Mouse (Mus musculus) T-helper 17 cell (primary cell): ENCODE data around the gene Nap1l1.

Source experiments
- in situ Hi-C, 2 experiments: fragments of 300-600 bp; cut with MboI, MseI; formaldehyde crosslinking; loops; 1 replicate in 1 of 2; 2 replicates in 1 of 2; pipeline ENCODE4 v1.15.1; 2025; ENCODE audit warnings: high pct_unique_total_duplicates in 2 of 2

Nap1l1 gene

GRCm38 (mm10) chr10:111543781-111544260 lies 70.8 kb downstream of the Nap1l1 start:
- in situ Hi-C loops = no loop called here

GRCm38 (mm10) chr10:111544311-111544710 lies 71.3 kb downstream of the Nap1l1 start:
- in situ Hi-C loops = no loop called here

GRCm38 (mm10) chr10:111545648-111546047 lies 72.6 kb downstream of the Nap1l1 start:
- in situ Hi-C loops = no loop called here
